Mouse (Mus musculus) ES-Bruce4 (cell line): ENCODE results near the gene Olfr1507.

Source experiments
- CTCF ChIP-seq: IDR thresholded peaks from one replicate; pipeline ENCODE4 v1.8.1; 2011; ENCODE audit warnings: low read depth, low read length
- EP300 ChIP-seq: IDR thresholded peaks from 2 replicates; pipeline ENCODE4 v1.6.1; 2011; ENCODE audit warnings: low read depth, low read length; ENCODE audit not compliant: insufficient read depth
- POLR2A ChIP-seq: IDR thresholded peaks from one replicate; pipeline ENCODE4 v1.8.1; 2011; ENCODE audit warnings: low read length; ENCODE audit not compliant: insufficient read depth

- TF ChIP-seq POLR2A (no peak), CTCF (no peak), EP300 (no peak)
Observed at GRCm38 (mm10) chr14:52533336-52533735, 37.8 kb upstream of the Olfr1507 start.
